Mouse (Mus musculus): ENCODE data around the gene Smg1.

Smg1 gene

GRCm38 (mm10) chr7:118104458-118105052, 138.9 kb downstream of the Smg1 start:
- DNase-seq (ENCODE audit: low spot score in 2 of 2), result no peak

GRCm38 (mm10) chr7:118103462-118104379, 139.7 kb downstream of the Smg1 start:
- no peak for DNase-seq (ENCODE audit: low spot score in 2 of 2)

GRCm38 (mm10) chr7:118102678-118103461, 140.6 kb downstream of the Smg1 start:
- no peak for DNase-seq (ENCODE audit: low spot score in 2 of 2)

- DNase-seq (ENCODE audit: low spot score in 2 of 2), result peak in 1 of 2 experiments; percentile 48
Observed at GRCm38 (mm10) chr7:118102231-118102630, 141.2 kb downstream of the Smg1 start.

- no peak for DNase-seq (ENCODE audit: low spot score in 2 of 2)
Observed at GRCm38 (mm10) chr7:118097615-118098014, 145.9 kb downstream of the Smg1 start.

Measured in frontal cortex, postnatal 36 days (tissue).